Mouse (Mus musculus) cerebellum, postnatal 14 days (tissue): ENCODE data around the gene Fbxl17.
A peak's percentile ranks its signal among the peaks of the same experiment; 100 is the strongest.

Experiments used
- DNase-seq, 2 experiments: peaks; one replicate each; pipeline ENCODE4 v3.0.0; 2021; ENCODE audit warnings: mixed read lengths in 2 of 2

The Fbxl17 gene

DNA sequence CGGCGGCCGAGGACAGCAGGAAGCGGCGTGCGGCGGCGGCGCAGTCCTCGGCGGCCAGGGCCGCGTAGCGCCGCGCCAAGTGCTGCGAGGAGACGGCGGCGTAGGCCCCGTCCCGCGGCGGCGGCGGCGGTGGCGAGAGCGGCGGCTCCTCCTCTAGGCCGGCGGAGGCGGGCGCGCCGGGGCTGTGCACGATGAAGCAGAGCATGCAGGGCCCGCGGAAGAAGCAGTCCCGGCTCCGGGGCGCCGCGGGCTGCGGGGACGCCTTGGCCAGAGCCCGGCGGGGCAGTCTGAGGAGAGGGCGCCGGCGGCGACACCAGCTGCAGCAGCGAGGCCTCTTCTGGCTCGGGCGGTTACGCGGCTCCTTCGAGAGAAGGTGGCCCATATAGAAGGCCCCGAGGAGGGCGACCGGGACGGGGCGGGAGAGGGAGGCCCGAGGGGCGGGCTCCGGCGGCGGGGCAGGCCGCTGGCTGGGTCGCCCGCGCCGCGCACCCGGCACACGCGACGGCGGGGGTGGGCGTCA is at the start of gene Fbxl17:
Gene Fbxl17, minus strand, starts transcription at position 382 of the 520 bp plus-strand sequence.
- DNase-seq: peak; percentile 75 to 78

DNA sequence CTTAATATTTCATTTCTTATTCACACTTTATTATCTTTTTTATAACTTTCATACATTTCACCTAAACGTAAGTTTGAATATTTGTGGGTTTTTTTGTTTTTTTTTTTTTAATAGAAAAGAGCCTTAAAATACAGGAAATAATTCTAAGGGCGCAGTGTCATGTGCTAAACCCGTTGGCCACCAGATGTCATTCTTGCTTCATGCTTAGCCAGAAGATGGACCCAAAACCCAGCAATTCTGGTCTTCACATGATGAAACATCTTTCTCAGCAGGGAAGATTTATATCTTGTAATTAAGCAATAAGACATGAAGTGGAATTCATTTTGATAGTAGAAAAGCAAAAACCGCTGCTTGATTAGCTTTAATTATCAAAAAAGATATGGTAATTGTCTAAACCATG is 47.6 kb upstream of the Fbxl17 start:
- DNase-seq: peak; percentile 32 to 34

- no peak for DNase-seq
Observed at GRCm38 (mm10) chr17:63534576-63535265, 34.9 kb upstream of the Fbxl17 start.

- DNase-seq: no peak
Observed at GRCm38 (mm10) chr17:63533074-63533836, 33.4 kb upstream of the Fbxl17 start.

DNA sequence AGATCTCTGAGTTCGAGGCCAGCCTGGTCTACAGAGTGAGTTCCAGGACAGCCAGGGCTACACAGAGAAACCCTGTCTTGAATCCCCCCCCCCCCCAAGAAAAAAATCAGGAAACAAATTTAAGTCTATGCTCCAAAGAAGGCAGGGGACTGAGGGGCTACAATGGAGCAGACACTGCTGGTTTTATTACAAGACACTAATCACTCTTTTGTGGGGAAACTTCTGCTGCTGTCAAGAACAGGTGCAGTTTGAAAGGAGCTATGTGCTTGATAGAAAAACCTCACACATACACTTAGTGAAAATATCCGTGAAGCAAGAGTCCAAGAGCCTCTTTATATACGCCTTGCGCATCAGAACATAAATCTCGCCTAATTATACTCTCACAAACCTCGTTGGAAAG is 29.7 kb upstream of the Fbxl17 start:
- DNase-seq: no peak

DNA sequence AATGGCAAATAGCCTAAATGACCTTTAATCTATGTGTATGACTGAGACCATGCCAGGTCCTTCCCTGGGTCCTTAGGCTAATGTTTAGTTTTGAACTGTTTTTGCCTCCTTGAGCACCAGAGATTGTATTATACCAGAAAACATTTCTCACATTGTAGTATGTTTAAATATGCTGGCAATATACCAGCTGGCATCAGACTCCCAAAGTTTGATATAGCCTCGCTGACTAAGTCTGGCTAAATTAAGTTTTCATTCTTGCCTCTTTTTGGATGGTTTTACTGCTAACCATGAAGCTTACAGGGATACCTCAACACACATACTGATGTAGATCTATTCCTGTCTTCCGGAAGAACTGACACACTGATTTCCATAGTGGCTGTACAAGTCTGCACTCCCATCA is 20.9 kb upstream of the Fbxl17 start:
- DNase-seq: peak in 1 of 2 experiments; percentile 12

GRCm38 (mm10) chr17:63510451-63510850 is 10.6 kb upstream of the Fbxl17 start:
- DNase-seq: no peak

- no peak for DNase-seq
Observed at GRCm38 (mm10) chr17:63501091-63501490, 1.3 kb upstream of the Fbxl17 start.

GRCm38 (mm10) chr17:63500156-63500834 is 478 bp upstream of the Fbxl17 start:
- peak; percentile 84 to 87 for DNase-seq

- peak; percentile 54 to 59 for DNase-seq
Observed at GRCm38 (mm10) chr17:63498717-63499635, 841 bp downstream of the Fbxl17 start.

- no peak for DNase-seq
Observed at GRCm38 (mm10) chr17:63498182-63498716, 1.6 kb downstream of the Fbxl17 start.

GRCm38 (mm10) chr17:63497206-63497731 is 2.5 kb downstream of the Fbxl17 start:
- DNase-seq: no peak

DNA sequence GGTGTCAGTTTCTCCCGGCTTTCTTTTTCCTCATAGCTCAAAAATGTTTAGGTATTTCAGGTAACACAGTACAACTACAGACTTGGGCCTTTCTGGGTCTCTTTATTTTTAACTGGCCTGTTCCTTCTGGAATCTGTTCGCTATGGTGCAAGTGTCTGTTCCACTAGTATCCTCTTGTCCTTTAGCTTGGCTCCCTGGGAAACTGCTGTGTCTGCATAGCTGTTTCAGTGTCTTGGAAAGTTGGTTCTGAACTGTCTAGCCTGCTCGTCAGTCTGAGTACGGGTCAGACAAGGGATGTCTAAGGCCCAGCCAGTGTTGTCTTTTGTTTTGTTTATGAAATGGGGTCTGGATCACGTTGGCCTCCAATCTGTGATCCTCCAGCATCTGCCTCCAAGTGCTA is 3.7 kb downstream of the Fbxl17 start:
- DNase-seq: no peak

- DNase-seq: no peak
Observed at GRCm38 (mm10) chr17:63493876-63494580, 5.8 kb downstream of the Fbxl17 start.

GRCm38 (mm10) chr17:63493274-63493673 is 6.5 kb downstream of the Fbxl17 start:
- DNase-seq: peak; percentile 44 to 56

DNA sequence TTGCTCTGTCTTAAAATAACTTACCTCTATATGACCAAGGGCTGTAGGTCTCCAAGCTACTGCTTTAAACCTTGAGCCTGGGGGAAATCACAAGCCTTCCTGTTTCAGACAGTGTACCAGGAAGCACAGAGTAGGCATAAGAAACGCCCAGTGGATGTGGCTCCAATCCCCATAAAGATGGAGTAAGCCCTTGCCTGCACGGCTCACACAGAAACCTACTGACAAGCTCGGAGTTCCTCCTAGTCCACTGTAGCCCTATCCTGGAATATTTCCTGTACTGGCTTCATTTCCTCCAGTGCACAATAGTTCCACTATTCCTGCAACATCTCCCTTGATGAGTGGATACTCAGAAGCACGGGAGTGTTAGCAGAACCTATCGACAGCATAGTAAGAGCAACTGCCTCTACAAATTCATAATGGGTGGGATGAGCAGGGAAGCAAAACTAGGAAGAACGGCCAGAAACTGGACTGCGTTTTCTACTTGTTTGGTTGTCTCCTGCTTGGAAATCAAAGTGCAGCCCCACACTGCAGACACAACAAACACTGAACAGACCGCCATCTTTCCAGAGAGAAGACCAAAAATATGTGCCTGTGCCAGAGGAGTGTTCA is 7.0 kb downstream of the Fbxl17 start:
- no peak for DNase-seq

- DNase-seq: no peak
Observed at GRCm38 (mm10) chr17:63489525-63489924, 10.3 kb downstream of the Fbxl17 start.

DNA sequence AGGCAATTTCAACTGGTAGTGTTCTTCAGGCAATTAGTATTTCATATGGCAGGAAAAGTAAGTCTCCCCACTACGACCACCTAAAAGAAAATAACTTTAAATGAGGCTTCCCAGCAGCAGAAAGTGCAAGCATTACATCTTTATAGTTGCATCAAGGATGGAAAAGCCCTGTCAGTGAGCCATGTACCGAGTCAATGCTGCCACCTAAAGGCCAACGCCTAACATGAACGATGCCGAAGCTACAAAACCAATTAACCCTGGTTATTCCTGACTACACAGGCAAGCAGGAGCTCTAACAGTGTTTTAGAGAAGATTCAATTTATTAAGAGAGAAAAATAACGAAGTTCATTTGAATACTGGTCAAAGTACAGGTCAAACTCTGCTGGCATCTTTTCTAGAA is 32.0 kb downstream of the Fbxl17 start:
- DNase-seq: peak; percentile 80 to 81

DNA sequence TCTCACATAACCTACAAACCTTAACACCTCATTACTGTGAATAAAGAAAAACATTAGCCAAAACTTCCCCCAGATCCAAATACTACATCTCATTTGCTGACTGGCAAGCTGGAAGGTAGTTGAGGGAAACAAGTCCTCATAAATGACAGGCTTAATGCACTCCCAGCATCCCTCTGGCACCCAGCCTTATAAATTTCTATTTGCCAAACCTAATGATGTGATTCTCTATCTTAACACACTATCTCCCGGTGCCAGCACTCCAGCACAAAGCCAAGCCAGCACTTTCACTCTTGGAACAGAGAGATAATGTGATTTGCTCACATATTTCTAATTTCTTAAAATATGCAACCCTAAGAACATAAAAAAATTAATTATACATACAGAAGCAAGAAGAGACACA is 34.6 kb downstream of the Fbxl17 start:
- DNase-seq: peak; percentile 85 to 88

DNA sequence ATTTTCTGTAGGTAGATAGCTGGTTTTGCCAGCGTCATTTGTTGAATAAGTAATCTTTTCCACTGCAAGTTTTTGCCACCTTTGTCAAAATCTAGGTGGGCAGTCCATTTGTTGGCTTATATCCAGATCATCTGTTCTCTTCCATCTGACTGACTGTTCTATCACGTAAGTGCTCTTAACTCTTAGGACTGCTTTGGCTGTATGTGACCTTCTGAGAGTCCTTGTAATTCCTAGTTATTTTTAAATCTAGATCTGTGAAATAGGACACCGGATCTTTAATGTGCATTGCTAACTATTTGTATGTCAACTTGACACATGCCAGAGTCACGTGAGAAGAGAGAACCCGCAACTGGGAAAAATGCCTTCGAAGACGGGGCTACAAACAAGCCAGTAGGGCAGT is 37.3 kb downstream of the Fbxl17 start:
- DNase-seq: no peak
